Mouse (Mus musculus) CH12.LX (cell line): ENCODE measurements at regions not wholly inside any gene's neighbourhood (a gene's known extent, or its start where the extent isn't known, plus 50 kb on each side); places are given as distances from the start of the nearest gene placed in this dataset.

Source experiments
- DNase-seq: peaks from one replicate; pipeline ENCODE4 v3.0.0-alpha.2; 2013; ENCODE audit errors: extremely low read depth
- H3K27ac ChIP-seq: 2 replicates; pipeline ENCODE4 v1.5.1; 2012; ENCODE audit warnings: low read depth, mild to moderate bottlenecking, control low read depth, moderate library complexity; ENCODE audit not compliant: insufficient read depth
- H3K27me3 ChIP-seq: replicated peaks from 2 replicates; pipeline ENCODE3; 2012; ENCODE audit warnings: inconsistent platforms
- H3K36me3 ChIP-seq, 2 experiments: replicated peaks in 1 of 2; 2 replicates each; pipeline versions ENCODE3 to v1.6.1; 2012; ENCODE audit warnings: inconsistent platforms in 1 of 2, low read length in 1 of 2, mild to moderate bottlenecking in 1 of 2, mixed read lengths in 1 of 2, moderate library complexity in 1 of 2; ENCODE audit not compliant: control insufficient read depth in 1 of 2, insufficient read depth in 1 of 2
- H3K4me1 ChIP-seq, 2 experiments: 2 replicates each; pipeline ENCODE4 v1.6.1; 2012; ENCODE audit warnings: inconsistent platforms in 1 of 2, moderate library complexity in 1 of 2; ENCODE audit not compliant: insufficient read depth in 2 of 2, control insufficient read depth in 1 of 2
- H3K4me2 ChIP-seq: 2 replicates; pipeline ENCODE4 v1.6.1; 2012; ENCODE audit warnings: low read depth, mild to moderate bottlenecking, control low read depth; ENCODE audit not compliant: poor library complexity, insufficient read depth, severe bottlenecking
- H3K4me3 ChIP-seq, 3 experiments: fragments of 150-350 bp in 1 of 3; sonication (generic) in 1 of 3; replicated peaks in 1 of 3; 2 replicates each; pipeline versions ENCODE3 to v1.5.1; 2011 to 2012; ENCODE audit warnings: low read depth in 2 of 3, low read length in 2 of 3, mild to moderate bottlenecking in 2 of 3, moderate library complexity in 2 of 3, control low read depth in 1 of 3, improper control_type of control experiment in 1 of 3, inconsistent platforms in 1 of 3, mixed read lengths in 1 of 3; ENCODE audit not compliant: poor library complexity in 1 of 3
- H3K79me2 ChIP-seq: replicated peaks from 2 replicates; pipeline ENCODE4 v1.6.1; 2012; ENCODE audit warnings: mild to moderate bottlenecking, moderate library complexity; ENCODE audit not compliant: control insufficient read depth, poor library complexity, insufficient read depth, severe bottlenecking; ENCODE audit errors: extremely low read depth
- H3K9ac ChIP-seq: 2 replicates; pipeline ENCODE4 v1.6.1; 2012; ENCODE audit warnings: low read depth, mild to moderate bottlenecking, control low read depth, moderate library complexity; ENCODE audit not compliant: insufficient read depth
- H3K9me3 ChIP-seq: replicated peaks from 2 replicates; pipeline ENCODE3; 2012; ENCODE audit warnings: low read length, inconsistent platforms, mixed read lengths
- BHLHE40 ChIP-seq: IDR thresholded peaks from 2 replicates; pipeline ENCODE4 v1.6.1; 2011; ENCODE audit warnings: mild to moderate bottlenecking, low read depth, low read length, improper control_type of control experiment
- CHD2 ChIP-seq: IDR thresholded peaks from 2 replicates; pipeline ENCODE4 v1.6.1; 2011; ENCODE audit warnings: low read length, improper control_type of control experiment
- E2F4 ChIP-seq: IDR thresholded peaks from 2 replicates; pipeline ENCODE4 v1.6.1; 2011; ENCODE audit warnings: low read depth, low read length, improper control_type of control experiment; ENCODE audit not compliant: insufficient replicate concordance
- ETS1 ChIP-seq: conservative IDR thresholded peaks from 2 replicates; pipeline ENCODE4 v1.6.1; 2012; ENCODE audit warnings: low read depth, mild to moderate bottlenecking, inconsistent platforms, low read length, improper control_type of control experiment, moderate library complexity
- JUN ChIP-seq: IDR thresholded peaks from 2 replicates; pipeline ENCODE4 v1.6.1; 2011; ENCODE audit warnings: low read depth, mild to moderate bottlenecking, low read length, improper control_type of control experiment, moderate library complexity; ENCODE audit not compliant: insufficient read depth
- JUND ChIP-seq: conservative IDR thresholded peaks from 2 replicates; pipeline ENCODE4 v1.6.1; 2011; ENCODE audit warnings: low read depth, low read length, improper control_type of control experiment
- KAT2A ChIP-seq: IDR thresholded peaks from 2 replicates; pipeline ENCODE4 v1.6.1; 2012; ENCODE audit warnings: low read length, improper control_type of control experiment, inconsistent platforms; ENCODE audit not compliant: insufficient replicate concordance
- MAFK ChIP-seq: IDR thresholded peaks from 2 replicates; pipeline ENCODE4 v1.6.1; 2011; ENCODE audit warnings: low read length, improper control_type of control experiment; ENCODE audit not compliant: insufficient replicate concordance
- MAX ChIP-seq: IDR thresholded peaks from 2 replicates; pipeline ENCODE4 v1.6.1; 2011; ENCODE audit warnings: low read length, improper control_type of control experiment
- MAZ ChIP-seq: IDR thresholded peaks from 2 replicates; pipeline ENCODE4 v1.6.1; 2012; ENCODE audit warnings: low read depth, mild to moderate bottlenecking, inconsistent platforms, low read length, improper control_type of control experiment, moderate library complexity
- MEF2A ChIP-seq: IDR thresholded peaks from 2 replicates; pipeline ENCODE4 v1.6.1; 2014; ENCODE audit warnings: low read depth, mild to moderate bottlenecking, inconsistent platforms, low read length, improper control_type of control experiment, borderline replicate concordance
- MXI1 ChIP-seq: IDR thresholded peaks from 2 replicates; pipeline ENCODE4 v1.6.1; 2011; ENCODE audit warnings: mild to moderate bottlenecking, low read depth, low read length, improper control_type of control experiment
- MYC ChIP-seq: IDR thresholded peaks from 2 replicates; pipeline ENCODE4 v1.6.1; 2011; ENCODE audit warnings: low read depth, mild to moderate bottlenecking, improper control_type of control experiment, low read length
- NELFE ChIP-seq: IDR thresholded peaks from 2 replicates; pipeline ENCODE4 v1.6.1; 2011; ENCODE audit warnings: low read depth, low read length, improper control_type of control experiment
- SIN3A ChIP-seq: IDR thresholded peaks from 2 replicates; pipeline ENCODE4 v1.6.1; 2012; ENCODE audit warnings: low read length, improper control_type of control experiment, inconsistent platforms
- SMC3 ChIP-seq: IDR thresholded peaks from 2 replicates; pipeline ENCODE4 v1.6.1; 2011; ENCODE audit warnings: low read depth, low read length, improper control_type of control experiment
- TCF12 ChIP-seq: IDR thresholded peaks from 2 replicates; pipeline ENCODE4 v1.6.1; 2014; ENCODE audit warnings: low read depth, mild to moderate bottlenecking, inconsistent platforms, low read length, improper control_type of control experiment
- USF1 ChIP-seq: IDR thresholded peaks from 2 replicates; pipeline ENCODE4 v1.6.1; 2014; ENCODE audit warnings: low read depth, mild to moderate bottlenecking, inconsistent platforms, low read length, improper control_type of control experiment
- ZC3H11A ChIP-seq: IDR thresholded peaks from 2 replicates; pipeline ENCODE4 v1.6.1; 2012; ENCODE audit warnings: low read depth, mild to moderate bottlenecking, inconsistent platforms, low read length, improper control_type of control experiment
- ZKSCAN1 ChIP-seq: IDR thresholded peaks from 2 replicates; pipeline ENCODE4 v1.6.1; 2012; ENCODE audit warnings: low read depth, inconsistent platforms, low read length, improper control_type of control experiment, borderline replicate concordance
- ZMIZ1 ChIP-seq: IDR thresholded peaks from 2 replicates; pipeline ENCODE4 v1.6.1; 2012; ENCODE audit warnings: low read depth, mild to moderate bottlenecking, inconsistent platforms, low read length, improper control_type of control experiment
- ZNF384 ChIP-seq: IDR thresholded peaks from 2 replicates; pipeline ENCODE4 v1.6.1; 2012; ENCODE audit warnings: low read depth, low read length, improper control_type of control experiment, inconsistent platforms
- dilution Hi-C: fragments of 300-500 bp; cut with MboI; formaldehyde crosslinking; loops from 2 replicates; pipeline ENCODE4 v1.14.3; 2020; ENCODE audit warnings: low sequenced_read_pairs; ENCODE audit not compliant: extremely low pct_unique_long_range_greater_than_20kb, extremely low pct_ligation_motif_present
- in situ Hi-C: fragments of 300-500 bp; cut with MboI; formaldehyde crosslinking; loops from 3 replicates; pipeline ENCODE4 v1.14.3; 2019; ENCODE audit warnings: low sequenced_read_pairs, low pct_ligation_motif_present, low pct_unique_long_range_greater_than_20kb, mixed read lengths

DNA sequence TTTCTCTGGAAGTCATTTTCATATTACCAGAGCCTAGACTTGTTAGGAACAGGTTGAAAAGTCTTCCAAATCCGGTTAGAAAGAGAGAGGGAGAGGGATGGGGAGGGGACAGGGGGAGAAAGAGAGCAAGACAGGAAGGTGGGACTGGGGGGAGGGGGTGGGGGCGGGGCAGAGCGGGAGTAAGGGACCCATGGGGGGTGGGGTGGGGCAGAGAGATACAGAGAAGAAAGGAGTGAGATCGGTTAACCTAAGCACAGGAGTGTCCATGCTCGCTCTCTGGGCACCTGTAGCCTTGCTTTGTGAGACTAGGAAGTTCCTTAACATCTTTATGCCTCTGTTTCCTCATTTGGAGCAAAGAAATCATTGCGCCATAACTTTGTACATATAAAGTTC is 56.8 kb upstream of the Foxo1 start:
- dilution Hi-C loops (no loop called here), in situ Hi-C loops (no loop called here)
- Histone ChIP-seq H3K27me3 (no peaks in the 10 kb centered on the region), H3K79me2 (no peaks in the 10 kb centered on the region), H3K4me1 (no peaks in the 10 kb centered on the region), H3K36me3 (no peaks in the 10 kb centered on the region), H3K27ac (no peak overlapping the region)
- no peak for DNase-seq
- TF ChIP-seq MXI1 (no peak), ZNF384 (no peak), BHLHE40 (no peak), MEF2A (no peak), MYC (no peak), ZMIZ1 (no peak), USF1 (no peak), NELFE (no peak), ZC3H11A (no peak), MAFK (no peak), ZKSCAN1 (no peak), JUND (no peak), ETS1 (no peak), JUN (no peak)
- TF ChIP-seq, all 38 proteins: peak for 0
- no peak overlapping the region for H3K9ac ChIP-seq
- no peaks in the 10 kb centered on the region for H3K9me3 ChIP-seq
- no peak overlapping the region for H3K4me2 ChIP-seq
- H3K4me3 ChIP-seq, result no peak overlapping the region

DNA sequence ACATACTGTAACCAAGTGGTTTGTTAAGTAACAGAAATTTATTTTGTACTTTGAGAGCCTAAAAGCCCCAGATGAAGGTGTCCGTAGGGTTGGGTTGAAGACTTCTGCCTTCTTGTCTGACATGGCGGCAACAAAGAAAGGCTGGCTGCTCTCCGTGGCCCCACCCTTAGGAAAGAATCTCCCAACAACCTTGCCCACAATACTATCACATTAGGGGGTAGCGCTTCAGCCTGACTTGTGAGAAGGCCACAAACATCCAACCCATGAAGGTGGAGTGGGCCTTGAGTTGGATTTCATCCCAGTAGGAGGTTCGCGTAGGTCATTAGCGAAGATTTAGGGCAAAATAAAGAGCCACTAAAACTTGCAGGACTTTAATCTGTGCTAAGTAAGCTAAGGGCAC is 54.0 kb upstream of the Foxo1 start:
- H3K9me3 ChIP-seq, result no peaks in the 10 kb centered on the region
- H3K9ac ChIP-seq, result no peak overlapping the region
- H3K27me3 ChIP-seq, result no peaks in the 10 kb centered on the region
- TF ChIP-seq BHLHE40, result no peak
- TF ChIP-seq SIN3A, result no peak
- no peak for TF ChIP-seq ZKSCAN1
- TF ChIP-seq KAT2A, result no peak
- no peak for TF ChIP-seq JUN
- TF ChIP-seq MAX, result no peak
- TF ChIP-seq MYC, result no peak
- no peak for TF ChIP-seq MAZ
- no peak for TF ChIP-seq MEF2A
- no peak for TF ChIP-seq SMC3
- no peak for TF ChIP-seq TCF12
- TF ChIP-seq CHD2, result no peak
- no peak for TF ChIP-seq E2F4
- dilution Hi-C loops, result no loop called here
- no peak overlapping the region for H3K4me2 ChIP-seq
- no peak for DNase-seq
- no peaks in the 10 kb centered on the region for H3K36me3 ChIP-seq
- H3K4me3 ChIP-seq, result no peak overlapping the region
- no peaks in the 10 kb centered on the region for H3K4me1 ChIP-seq
- no peaks in the 10 kb centered on the region for H3K79me2 ChIP-seq
- no peak overlapping the region for H3K27ac ChIP-seq
- in situ Hi-C loops, result no loop called here
